Mouse (Mus musculus) liver, adult 2 months (tissue): ENCODE results near the gene Cx3cr1. TPM values are rescaled to one million over a fixed set of nuclear protein-coding genes. Genes with fewer than 3 reads are reported as not detected.

Experiments used
- DNase-seq: peaks from one replicate; pipeline ENCODE4 v3.0.0-alpha.2; 2011; ENCODE audit warnings: low read depth, low spot score; ENCODE audit errors: extremely low read depth
- H3K27ac ChIP-seq: fragments of 200-500 bp; replicated peaks from 2 replicates; pipeline ENCODE4 v1.5.1; 2012; ENCODE audit warnings: low read depth, mild to moderate bottlenecking, control low read depth, inconsistent platforms, low read length; ENCODE audit not compliant: insufficient read depth
- H3K27me3 ChIP-seq: fragments of 200-500 bp; 2 replicates; pipeline ENCODE4 v1.6.1; 2012; ENCODE audit warnings: mild to moderate bottlenecking, moderate library complexity, low read length, inconsistent platforms; ENCODE audit not compliant: control insufficient read depth, insufficient read depth
- H3K36me3 ChIP-seq: fragments of 200-500 bp; 2 replicates; pipeline ENCODE4 v1.6.1; 2012; ENCODE audit warnings: low read length, inconsistent platforms; ENCODE audit not compliant: control insufficient read depth, insufficient read depth
- H3K4me1 ChIP-seq: fragments of 200-500 bp; 2 replicates; pipeline ENCODE4 v1.6.1; 2011; ENCODE audit warnings: low read length; ENCODE audit not compliant: control insufficient read depth, insufficient read depth
- H3K4me3 ChIP-seq: fragments of 200-500 bp; 2 replicates; pipeline ENCODE4 v1.5.1; 2011; ENCODE audit warnings: low read depth, mild to moderate bottlenecking, control low read depth, low read length, moderate library complexity; ENCODE audit not compliant: insufficient read depth
- H3K79me2 ChIP-seq: fragments of 200-500 bp; 2 replicates; pipeline ENCODE4 v1.6.1; 2012; ENCODE audit warnings: inconsistent platforms, mild to moderate bottlenecking, low read length, moderate library complexity; ENCODE audit not compliant: control insufficient read depth, insufficient read depth
- H3K9ac ChIP-seq: fragments of 200-500 bp; 2 replicates; pipeline ENCODE4 v1.6.1; 2012; ENCODE audit warnings: low read depth, mild to moderate bottlenecking, control low read depth, inconsistent platforms, low read length
- CTCF ChIP-seq: fragments of 200-500 bp; IDR thresholded peaks from 2 replicates; pipeline ENCODE4 v1.5.1; 2011; ENCODE audit warnings: low read depth, low read length, control low read depth
- POLR2A ChIP-seq: fragments of 200-500 bp; IDR thresholded peaks from 2 replicates; pipeline ENCODE4 v1.6.1; 2011; ENCODE audit warnings: low read length, control low read depth; ENCODE audit not compliant: insufficient read depth; ENCODE audit errors: extremely low read depth
- WGBS: fragments of 180-500 bp; shearing (Covaris S2); methylation state at CpG from one replicate; pipeline ENCODE4 v1.1.7; 2018; 5-methylcytosine and 5-hydroxymethylcytosine counted together
- polyA plus RNA-seq: library from polyadenylated mRNA; depleted of rRNA; stranded (reverse); fragments of >200 nt; gene quantifications from 2 replicates; pipeline ENCODE4 v1.2.3, GENCODE M21; 2012
- total RNA-seq: library from RNA; depleted of rRNA; stranded (reverse); fragments of >200 nt; gene quantifications from 2 replicates; pipeline ENCODE4 v1.2.3, GENCODE M21; 2014

Cx3cr1 gene
- total and polyA plus RNA-seq, 2 experiments = 0.09 to 0.39 TPM

- Histone ChIP-seq H3K27ac (peak overlapping the region; percentile 17), H3K36me3 (no peaks in the 10 kb centered on the region), H3K4me1 (0 out of 2 replicates have a peak, but pooled peaks cover 1% of the 10 kb centered on the region), H3K4me3 (peak overlapping the region; percentile 1; the same call in 1 of the 2 replicates), H3K27me3 (no peaks in the 10 kb centered on the region), H3K79me2 (no peaks in the 10 kb centered on the region), H3K9ac (no peak overlapping the region)
- peak; percentile 88 for DNase-seq
- TF ChIP-seq CTCF = peak; percentile 93
- no peak for TF ChIP-seq POLR2A
- 24% methylated on average over 21 of the region's 21 CpGs for WGBS
Observed at GRCm38 (mm10) chr9:119962987-119963667, 106.6 kb downstream of the Cx3cr1 start.

DNA sequence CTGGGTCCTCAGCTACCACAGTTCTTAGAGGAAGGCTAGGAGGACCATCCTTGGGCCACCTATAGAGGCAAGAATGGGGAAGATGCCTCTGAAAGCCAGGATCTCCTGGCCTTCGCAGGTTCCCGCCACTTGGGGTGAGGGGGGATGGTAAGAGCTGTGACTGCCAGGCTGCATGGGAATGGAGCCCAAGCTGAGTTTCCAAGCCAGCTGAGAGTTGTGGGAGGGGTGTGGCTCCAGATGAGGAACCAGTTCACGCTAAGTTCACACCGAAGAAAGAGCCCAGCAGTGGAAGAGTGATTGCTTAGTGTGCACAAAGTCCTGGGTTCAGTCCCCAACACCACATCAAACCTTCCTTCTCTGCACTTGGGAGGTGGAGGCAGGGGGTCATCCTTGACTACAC is 107.5 kb downstream of the Cx3cr1 start:
- no peak for TF ChIP-seq POLR2A
- no peak for TF ChIP-seq CTCF
- 0 out of 2 replicates have a peak, but pooled peaks cover 1% of the 10 kb centered on the region for H3K4me1 ChIP-seq
- no peak overlapping the region for H3K4me3 ChIP-seq
- H3K27ac ChIP-seq = no peak overlapping the region
- no peaks in the 10 kb centered on the region for H3K27me3 ChIP-seq
- 54% methylated on average over 4 of the region's 4 CpGs for WGBS
- DNase-seq = no peak
- H3K36me3 ChIP-seq = no peaks in the 10 kb centered on the region
- no peaks in the 10 kb centered on the region for H3K79me2 ChIP-seq
- H3K9ac ChIP-seq = no peak overlapping the region

- no peak for DNase-seq
- 0 out of 2 replicates have a peak, but pooled peaks cover 1% of the 10 kb centered on the region for H3K4me1 ChIP-seq
- no peaks in the 10 kb centered on the region for H3K27me3 ChIP-seq
- TF ChIP-seq CTCF (no peak), POLR2A (no peak)
- H3K9ac ChIP-seq = no peak overlapping the region
- WGBS = 69% methylated on average over 9 of the region's 9 CpGs
- H3K27ac ChIP-seq = no peak overlapping the region
- H3K79me2 ChIP-seq = no peaks in the 10 kb centered on the region
- no peak overlapping the region for H3K4me3 ChIP-seq
- H3K36me3 ChIP-seq = no peaks in the 10 kb centered on the region
Observed at GRCm38 (mm10) chr9:119958835-119959234, 110.8 kb downstream of the Cx3cr1 start.

DNA sequence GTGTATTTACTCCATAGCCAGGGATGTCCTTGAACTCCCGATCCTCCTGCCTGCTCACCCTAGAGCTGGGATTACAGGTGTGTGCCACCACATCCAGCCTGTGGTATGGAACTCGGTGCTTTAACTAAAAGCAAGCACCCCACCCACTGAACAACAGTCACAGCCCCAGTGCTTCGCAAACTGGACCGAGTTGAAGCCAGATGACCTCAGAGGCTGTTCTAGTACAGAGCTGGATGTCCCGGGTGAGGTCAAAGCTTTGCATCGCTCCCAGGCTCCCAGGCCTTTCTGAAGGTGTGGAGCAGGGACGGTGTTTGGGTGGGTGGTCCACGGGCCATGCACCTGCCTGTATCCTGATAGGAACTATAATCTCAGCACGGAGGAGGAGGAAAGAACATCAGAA is 118.3 kb downstream of the Cx3cr1 start:
- WGBS = 83% methylated on average over 9 of the region's 9 CpGs
- no peaks in the 10 kb centered on the region for H3K4me1 ChIP-seq
- no peaks in the 10 kb centered on the region for H3K27me3 ChIP-seq
- H3K27ac ChIP-seq = no peak overlapping the region
- TF ChIP-seq CTCF (no peak), POLR2A (no peak)
- H3K36me3 ChIP-seq = no peaks in the 10 kb centered on the region
- H3K79me2 ChIP-seq = no peaks in the 10 kb centered on the region
- no peak overlapping the region for H3K9ac ChIP-seq
- DNase-seq = no peak
- no peak overlapping the region for H3K4me3 ChIP-seq

- TF ChIP-seq POLR2A (no peak), CTCF (no peak)
- H3K79me2 ChIP-seq = no peaks in the 10 kb centered on the region
- no peak overlapping the region for H3K27ac ChIP-seq
- H3K9ac ChIP-seq = no peak overlapping the region
- H3K36me3 ChIP-seq = no peaks in the 10 kb centered on the region
- no peaks in the 10 kb centered on the region for H3K27me3 ChIP-seq
- H3K4me1 ChIP-seq = no peaks in the 10 kb centered on the region
- no peak for DNase-seq
- WGBS = 78% methylated on average over 6 of the region's 6 CpGs
- H3K4me3 ChIP-seq = no peak overlapping the region
Observed at GRCm38 (mm10) chr9:119950434-119950833, 119.2 kb downstream of the Cx3cr1 start.

- WGBS = 62% methylated on average over 3 of the region's 3 CpGs
- no peak overlapping the region for H3K9ac ChIP-seq
- no peaks in the 10 kb centered on the region for H3K27me3 ChIP-seq
- H3K36me3 ChIP-seq = no peaks in the 10 kb centered on the region
- DNase-seq = no peak
- no peaks in the 10 kb centered on the region for H3K4me1 ChIP-seq
- H3K4me3 ChIP-seq = no peak overlapping the region
- H3K79me2 ChIP-seq = no peaks in the 10 kb centered on the region
- no peak overlapping the region for H3K27ac ChIP-seq
- TF ChIP-seq POLR2A (no peak), CTCF (no peak)
Observed at GRCm38 (mm10) chr9:119948804-119949203, 120.9 kb downstream of the Cx3cr1 start.
